Mouse (Mus musculus) layer of hippocampus, postnatal 10 days (tissue): ENCODE results near the gene Fermt2. TPM values are rescaled to one million over a fixed set of nuclear protein-coding genes. Genes with fewer than 3 reads are reported as not detected.

Source experiments
- DNase-seq, 2 experiments: peaks; one replicate each; pipeline ENCODE4 v3.0.0; 2021; ENCODE audit warnings: low spot score in 2 of 2
- long read RNA-seq: library from polyadenylated mRNA; stranded (forward); transcript quantifications from one replicate; pipeline ENCODE4 v2.0.0, GENCODE M21; 2023
- total RNA-seq, 2 experiments: library from RNA; stranded (reverse); gene quantifications; 2 replicates each; pipeline ENCODE4 v1.2.3; 2021

Gene Fermt2
- 100 to 1,000 TPM in 1 of 2 experiments, 10 to 100 TPM in 1; 90.8 to 117 TPM for total RNA-seq
- long read RNA-seq, transcript Fermt2-201 (15 exons, 3,293 nt), result major isoform, 33 of 64 reads
- long read RNA-seq, partial matches to known transcripts, result 15 of 64 reads
- long read RNA-seq, other reads (novel, unspliced or antisense), result 16 of 64 reads

DNA sequence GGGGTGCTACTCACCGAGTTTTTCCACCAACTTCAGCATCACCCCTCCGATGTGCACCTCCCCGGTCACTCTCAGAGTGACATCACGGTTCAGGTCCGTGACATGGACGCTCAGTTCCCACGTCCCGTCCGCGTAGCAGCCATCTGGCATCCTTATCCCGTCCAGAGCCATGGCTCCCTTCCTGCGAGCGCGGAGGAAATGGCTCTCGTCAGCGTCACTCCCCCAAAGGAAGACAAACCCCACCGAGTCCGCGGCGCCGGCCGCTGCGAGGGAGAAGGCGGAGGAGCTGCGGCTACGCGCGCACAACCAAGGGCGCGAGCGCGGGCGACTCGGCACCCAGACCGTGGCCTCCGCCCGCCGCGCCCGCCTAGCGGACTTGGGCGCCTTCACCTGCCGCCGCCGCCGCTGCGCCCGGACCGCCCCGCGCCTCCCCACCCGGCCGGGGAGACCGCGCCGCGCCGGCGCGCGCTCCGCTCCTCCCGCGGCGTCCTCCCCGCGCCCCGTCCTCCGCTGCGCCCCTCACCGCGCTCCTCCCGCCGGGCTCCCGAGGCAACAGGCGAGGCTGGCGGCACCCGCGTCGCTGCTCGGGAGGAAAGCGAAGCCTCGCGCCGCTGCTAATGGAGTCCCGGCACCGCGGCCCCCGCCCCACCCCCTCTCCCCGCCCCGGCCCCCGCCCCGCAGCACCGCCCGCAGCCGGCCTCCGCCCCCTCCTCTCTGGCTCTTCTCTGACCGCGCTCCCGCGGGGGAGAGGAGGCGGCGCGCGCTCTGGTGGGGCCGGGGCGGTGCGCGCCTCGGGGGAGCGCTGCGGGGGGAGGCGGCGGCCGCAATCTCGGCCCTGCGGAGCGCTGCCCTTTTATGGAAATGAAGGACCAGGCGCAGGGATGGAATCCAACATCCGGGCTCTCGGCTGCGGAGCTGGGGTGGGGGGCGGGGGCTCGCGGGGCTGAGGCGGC, at the start of gene Fermt2:
Gene Fermt2, minus strand, starts transcription at position 708 of the 953 bp plus-strand sequence.
- DNase-seq, result peak; percentile 77 to 86

DNA sequence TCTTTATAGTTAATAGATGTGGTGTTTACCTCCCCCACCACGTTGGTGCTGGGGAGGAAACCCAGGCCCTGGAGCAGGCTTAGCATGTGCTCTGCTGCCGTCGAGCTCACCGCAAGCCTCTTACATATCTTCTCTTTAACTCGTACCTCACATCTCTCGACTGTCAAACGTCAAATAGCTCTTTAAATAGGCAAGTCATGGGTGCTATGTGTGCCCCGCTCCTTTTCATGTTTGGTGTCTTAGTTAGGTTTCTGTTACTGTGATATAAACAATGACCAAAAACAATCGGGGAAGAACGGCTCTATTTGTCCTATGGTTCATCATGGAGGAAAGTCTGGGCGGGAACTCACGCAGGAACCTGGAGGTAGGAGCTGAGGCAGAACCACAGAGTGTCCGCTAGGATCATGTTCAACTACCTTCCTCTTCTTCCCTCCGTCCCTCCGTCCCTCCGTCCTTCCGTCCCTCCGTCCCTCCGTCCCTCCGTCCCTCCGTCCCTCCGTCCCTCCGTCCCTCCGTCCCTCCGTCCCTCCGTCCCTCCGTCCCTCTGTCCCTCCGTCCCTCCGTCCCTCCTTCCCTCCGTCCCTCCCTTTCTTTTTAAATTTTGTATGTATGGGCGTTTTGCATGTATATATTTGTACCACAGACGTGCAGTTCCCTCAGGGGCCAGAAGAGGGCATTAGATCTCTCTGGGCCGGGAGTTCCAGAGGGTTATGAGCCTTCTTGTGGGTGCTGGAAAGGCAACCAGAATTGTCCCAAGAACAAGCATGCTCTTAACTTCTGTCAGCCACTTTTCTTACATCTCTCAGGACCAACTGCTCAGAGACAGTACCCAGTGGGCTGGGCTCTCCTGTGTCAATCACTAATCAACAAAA, 36.4 kb upstream of the Fermt2 start:
- DNase-seq, result peak; percentile 72 to 80

DNA sequence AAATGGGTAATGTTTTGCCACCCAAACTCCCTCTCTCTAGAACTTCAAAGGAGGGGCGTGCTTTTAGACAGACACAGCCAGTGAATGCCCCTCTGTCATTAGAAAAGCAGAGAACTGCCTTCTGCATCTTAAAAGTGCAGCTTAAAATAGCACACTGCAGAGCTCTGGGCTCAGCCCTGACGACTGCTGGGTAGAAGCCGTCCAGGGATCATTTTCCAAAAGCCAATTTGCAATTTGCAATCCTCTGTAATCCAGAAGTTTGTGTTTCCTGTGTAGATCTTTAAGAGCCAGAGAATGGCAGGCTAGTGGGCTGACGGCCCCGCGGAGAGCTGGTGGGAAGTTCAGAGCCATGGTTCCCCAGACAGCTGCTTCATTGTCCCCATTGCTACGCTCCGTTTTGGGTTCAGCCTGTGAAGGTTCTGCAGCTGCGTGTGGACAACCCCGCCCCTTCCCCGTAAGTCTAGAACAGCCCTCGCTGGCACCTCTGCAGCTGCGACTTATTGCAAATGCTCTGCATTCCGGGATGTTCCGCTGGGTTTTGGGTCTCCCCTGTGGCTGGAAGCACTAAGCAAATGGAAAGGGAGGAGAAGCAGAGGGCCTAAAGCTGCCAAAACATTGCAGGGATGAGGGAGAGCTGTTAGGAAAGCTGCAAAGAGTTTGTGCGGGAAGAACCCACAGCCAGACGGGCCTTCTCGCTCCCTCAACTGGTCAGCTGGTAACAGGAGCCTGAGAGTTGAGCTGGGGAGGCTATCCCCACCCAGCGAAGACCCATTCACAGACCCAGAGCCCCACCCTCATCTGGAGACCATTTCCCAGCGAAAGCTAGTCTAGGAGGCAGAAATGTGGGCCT, 35.5 kb upstream of the Fermt2 start:
- peak; percentile 51 to 63 for DNase-seq

DNA sequence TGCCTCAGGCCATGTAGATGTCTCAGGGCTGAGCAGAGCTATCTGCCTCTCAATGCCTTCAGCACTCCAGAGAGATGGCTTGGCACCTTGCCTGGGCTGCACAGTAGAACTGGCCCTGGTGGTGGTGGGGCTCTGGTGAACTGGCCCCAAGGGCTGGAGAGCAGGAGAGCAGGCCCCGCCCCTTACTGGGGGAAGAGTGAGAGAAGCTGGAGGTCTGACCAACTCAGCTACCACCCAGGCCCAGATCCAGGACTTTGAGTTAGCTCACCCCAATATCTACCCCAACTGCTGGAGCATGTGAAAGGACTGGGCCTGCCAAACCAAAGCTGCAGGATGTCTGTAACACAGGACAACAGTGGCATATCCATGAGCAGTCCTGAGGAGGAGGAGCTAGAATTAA, 33.7 kb upstream of the Fermt2 start:
- peak; percentile 52 to 67 for DNase-seq

DNA sequence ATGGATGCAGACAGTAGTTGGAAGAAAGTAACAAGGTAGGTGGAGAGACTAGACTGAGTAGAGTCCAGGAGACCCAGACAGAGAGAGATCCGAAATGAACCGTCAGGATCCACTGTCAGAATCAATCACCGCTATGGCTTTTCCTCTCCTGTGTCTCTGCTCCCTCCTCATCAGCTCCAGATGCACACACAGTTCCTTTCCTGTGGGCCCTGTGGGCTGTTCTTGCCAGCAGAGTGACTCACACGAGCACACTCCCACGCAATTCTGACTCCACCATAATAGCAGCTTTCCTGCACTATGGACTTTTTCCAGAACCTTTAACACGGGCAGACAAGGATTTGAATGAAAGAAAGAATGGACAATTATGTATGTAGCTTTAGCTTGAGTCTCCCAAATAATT, 31.8 kb upstream of the Fermt2 start:
- no peak for DNase-seq

DNA sequence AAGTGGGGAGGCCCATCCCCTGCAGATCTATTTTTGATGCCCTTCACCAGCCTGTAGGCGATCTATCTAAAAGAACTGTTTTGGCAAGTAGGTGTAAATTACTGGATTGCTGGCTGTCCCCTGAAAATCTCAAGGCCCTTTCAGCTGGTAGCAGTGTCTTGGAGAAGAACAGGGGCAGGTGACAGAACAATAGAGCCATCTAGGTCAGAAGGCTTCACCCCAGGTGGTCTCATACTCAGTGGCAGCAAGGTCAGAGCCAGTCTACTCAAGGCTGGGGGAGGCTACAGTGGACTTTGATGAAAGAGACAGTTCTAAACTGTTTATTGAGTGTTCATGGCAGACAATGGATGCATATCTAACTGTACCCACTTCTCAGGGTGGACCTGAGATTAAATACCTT, 29.1 kb upstream of the Fermt2 start:
- DNase-seq, result no peak

DNA sequence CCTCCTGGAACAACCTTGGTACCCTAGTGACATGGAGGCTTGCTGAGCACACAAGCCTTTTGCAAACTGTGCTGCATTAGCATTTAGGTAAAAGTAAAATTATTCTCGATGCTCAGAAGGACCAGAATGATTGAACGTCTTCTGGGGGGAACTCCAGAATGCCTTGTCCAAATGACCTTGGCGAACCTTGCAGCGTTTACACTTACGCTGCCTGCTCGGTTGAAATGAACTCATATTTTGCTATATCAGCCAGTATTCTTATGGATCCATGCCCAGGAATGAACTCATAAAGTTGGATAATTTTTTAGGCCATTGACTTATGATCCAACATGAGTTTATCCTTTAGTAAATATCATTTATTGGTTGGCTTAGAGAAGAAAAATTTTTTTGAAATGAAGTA, 24.4 kb upstream of the Fermt2 start:
- DNase-seq, result no peak

DNA sequence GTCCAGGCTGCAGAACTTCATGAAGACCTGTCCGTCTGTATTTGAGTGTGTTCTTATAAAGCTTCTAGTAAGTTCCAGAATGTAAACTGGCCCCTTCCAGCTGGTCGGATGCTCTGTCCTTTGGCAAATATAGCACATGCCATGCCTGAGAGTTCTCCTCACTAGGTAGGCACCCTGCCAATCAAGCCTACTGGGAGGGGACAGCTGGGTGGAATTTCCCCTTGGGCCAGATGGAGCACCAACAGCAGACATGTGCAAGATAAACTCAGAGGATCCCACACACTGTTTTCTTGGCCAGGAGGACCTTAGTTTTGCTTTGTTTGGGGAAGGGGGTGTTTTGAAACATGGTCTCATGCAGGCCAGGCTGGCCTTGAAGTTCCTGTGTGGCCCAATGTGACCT, 23.9 kb upstream of the Fermt2 start:
- DNase-seq, result peak; percentile 54 to 62

DNA sequence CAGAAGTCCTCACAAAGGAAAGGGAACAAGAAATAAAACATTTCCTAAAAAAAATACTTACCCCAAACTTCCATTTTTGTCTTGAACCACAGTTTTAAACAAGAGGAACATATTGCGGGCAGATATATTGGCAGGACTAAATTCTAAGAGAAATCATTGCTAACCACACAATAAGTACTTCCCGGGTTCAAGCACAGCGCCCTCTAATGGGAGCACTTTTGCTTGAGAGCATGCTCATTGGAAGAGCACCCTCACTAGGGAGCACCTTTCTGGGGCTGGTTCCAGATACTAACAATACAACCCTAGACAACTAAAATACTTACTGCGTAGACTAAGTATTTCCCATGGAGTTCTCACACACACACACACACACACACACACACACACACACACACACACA, 22.5 kb upstream of the Fermt2 start:
- DNase-seq, result no peak

DNA sequence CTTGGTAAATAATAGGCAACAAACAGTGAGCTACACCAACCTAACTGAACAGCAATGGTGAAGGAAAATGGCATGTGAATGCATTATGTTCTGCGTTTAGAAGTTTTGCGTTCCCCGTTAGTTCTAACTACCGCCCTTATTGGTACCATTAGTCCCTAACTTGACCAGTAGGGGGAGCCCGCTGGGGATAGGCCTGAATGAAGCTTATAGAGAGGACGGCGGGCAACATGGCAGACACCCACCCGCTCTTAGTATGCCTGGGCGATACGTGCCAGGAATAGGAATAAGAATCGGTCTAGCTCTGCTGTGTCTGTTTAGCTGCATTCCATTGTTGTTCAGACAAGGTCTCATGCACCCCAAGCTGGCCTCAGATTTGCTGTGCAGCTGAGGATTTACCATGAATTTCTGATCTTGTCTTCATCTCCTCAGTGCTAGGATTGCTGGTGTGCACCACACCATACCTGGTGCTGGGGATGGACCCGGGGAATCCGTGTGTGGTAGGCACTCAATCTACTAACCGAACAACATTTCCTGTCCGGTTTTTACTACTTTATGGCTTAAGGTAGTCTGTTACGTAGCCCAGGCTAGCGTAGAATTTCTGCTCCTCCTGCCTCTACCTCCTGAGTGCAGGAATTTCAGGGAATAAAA, 21.3 kb upstream of the Fermt2 start:
- peak; percentile 40 to 53 for DNase-seq

DNA sequence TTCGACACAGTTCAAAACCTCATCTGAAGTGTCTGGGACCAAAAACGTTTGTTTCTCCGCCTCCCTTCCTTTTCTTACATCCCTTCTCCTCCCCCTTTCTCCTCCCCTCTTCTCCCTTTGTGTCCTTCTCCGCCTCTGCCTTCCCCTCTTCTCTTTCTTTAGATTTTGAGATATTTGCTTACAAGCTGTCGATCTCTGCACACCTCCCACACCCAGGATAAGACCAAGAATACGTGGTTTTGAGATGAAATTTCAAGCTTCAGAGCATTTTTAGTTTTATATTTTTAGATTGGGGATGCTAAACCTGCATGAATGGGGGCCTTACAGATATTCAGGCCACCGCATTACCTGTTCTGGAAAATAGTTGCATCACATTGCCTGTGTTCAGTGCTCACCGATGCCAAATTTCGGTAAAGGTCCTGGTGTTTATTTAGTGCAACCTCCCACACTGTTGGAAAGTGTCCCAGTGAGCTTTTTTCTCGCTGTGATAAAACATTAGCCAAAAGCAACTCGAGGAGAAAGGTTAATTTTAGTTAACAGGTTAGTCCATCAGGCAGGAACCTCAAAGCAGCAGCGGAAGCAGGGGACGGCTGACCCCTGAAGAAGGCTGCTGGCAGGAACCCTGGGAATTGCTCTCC, 20.2 kb upstream of the Fermt2 start:
- DNase-seq, result no peak

DNA sequence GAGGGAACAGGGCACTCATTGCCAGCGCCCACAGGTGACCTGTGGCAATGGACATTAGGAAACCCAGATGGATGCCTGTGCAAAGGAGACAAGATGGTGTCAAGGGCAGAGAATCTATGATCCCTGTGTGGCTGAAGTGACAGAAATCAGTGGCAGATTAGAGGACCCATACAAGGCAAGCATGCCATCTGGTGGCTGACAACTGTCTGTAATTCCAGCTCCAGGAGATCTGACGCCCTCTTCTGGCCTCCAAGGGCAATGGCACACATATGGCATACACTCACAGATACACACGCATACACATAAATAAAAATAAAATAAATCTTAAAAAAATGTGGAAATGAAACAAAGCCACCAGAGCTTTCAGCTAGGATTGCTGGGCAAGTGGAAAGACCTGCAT, 18.2 kb upstream of the Fermt2 start:
- no peak for DNase-seq

DNA sequence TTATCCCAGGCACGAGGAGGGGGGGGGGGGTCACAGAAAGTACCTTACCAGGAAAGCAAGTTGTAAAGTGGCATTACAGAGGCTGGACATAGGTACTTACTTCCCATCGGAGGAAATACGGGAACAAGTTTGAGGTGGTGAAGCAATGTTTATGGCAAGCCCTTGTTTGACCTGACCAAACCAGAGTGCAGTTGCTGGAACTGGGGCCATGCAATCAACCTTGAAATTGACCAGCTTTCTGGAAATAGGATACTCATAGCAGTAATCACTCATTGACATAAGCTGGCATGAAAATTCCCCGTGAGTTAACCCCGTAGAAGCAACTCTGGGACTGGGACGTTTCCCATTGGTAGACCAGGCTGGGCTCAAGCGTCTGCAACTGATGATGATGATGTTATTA, 15.0 kb upstream of the Fermt2 start:
- no peak for DNase-seq

DNA sequence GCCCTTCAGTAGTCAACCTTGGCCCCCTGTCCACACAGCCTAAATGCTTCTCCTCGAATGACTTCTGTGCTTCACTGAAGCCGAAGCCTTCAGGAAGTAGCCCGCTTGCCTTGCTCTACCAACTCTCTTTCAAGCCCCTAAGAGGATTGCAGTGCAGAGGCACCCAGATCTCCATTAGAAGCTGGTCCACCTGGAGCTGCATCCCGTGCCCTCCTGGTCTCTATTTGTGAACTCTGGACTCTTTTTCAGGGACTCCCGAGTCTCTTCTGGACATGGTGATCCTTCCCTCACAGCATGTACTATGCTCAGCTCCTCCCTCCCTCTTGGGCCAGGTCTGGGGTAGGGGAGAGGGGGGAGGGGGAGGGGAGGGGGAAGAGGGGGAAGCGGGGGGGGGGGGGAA, 14.1 kb upstream of the Fermt2 start:
- no peak for DNase-seq

DNA sequence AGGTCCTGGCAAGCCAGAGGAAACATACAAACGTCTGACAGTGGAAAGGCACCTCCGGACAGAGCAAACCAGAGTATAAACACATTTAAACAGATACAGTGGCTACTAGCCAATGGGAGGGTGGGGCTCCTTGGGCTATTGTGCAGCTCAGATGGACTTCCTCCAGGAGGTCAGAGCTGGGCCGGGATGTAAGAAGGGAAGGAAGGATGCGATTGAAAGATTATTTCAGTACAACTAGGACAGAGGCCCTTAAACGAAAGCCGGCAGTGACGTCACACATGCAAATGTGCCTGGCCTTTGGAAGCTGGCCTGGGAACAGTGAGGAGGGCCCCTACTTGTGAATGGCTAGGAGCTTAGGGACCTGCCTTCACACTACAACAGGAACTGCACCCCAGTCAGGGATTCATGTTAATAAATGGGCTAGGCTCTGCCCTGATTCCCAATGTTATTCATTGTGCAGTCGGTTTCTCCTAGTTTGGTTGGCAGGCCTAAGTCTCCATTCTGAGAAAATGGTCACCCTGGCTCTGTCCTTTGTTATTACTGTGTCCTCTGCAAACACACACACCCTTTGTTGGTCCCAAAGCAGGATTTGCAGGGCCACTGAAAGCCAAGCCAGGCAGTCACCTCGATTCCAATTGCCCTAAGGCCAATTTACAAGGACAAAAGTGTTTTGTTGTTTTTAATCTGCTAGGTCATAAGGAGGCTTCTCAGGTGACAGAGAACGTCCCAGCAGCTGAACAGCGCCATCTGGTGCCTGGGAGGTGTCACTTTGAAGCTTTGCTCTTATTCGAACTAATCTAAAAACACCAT, 9.9 kb upstream of the Fermt2 start:
- peak; percentile 76 to 79 for DNase-seq

DNA sequence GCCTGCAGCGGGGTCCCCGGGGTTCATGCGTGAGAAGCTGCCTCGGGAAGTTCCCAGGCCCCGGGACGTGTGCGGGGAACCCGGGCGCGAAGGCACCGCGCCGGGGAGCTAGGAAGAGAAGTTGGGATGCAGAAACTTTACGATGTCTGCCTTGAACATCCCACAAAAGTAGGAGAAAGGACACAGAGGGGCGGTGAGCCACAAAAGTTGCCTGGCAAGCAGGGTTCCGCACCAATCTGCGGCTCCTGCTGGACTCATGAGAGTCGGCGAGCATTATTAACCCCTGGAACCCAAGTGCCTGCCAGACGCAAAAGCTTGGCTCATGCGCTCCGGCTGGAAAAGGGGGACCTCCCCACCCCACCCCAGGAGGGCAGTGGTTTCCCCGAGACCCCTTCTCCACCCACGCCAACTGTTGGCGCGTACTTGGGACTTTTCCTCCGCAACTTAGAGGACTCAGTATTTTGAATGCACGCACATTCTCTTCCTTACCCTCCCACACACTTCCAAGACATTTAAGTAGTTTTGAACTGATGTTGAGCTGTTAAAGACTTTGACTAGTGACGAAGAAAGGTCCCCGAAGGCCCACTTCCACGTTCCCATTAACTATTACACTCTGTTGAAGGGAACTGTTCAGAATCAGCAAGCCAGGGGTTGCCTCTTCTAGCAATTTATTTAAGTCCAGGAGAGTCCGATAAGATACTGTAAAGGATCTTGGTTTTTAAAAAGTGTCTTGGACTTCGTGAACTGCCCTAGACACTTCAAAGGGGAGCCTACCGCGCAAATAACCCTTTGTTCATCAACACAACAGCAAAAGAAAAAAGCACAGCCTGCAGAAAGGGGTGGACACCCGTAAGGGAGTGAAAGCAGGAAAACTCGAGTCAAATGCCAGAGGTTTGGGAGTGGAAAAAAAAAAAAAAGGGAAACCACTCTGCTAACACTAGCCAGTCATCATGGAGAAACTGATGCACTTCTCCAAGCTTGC, 737 bp upstream of the Fermt2 start:
- DNase-seq, result no peak

DNA sequence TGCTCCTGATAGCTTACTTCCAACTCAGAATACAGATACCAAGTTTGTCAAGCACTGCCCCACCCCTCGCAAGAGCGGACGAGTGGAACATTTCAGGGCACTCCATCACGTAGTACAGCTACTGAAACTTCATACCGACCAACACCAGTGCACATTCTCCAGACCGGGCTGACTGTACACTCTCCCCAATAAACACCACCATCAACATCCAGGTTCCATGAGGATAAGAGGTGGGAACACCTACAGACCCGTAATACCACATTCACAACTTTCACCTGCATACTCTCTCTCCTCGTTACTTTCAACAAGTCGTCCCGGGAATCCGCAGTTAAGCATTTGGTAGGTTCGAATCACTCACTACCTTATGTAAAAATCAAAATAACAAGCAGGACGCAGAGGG, 1.1 kb downstream of the Fermt2 start:
- no peak for DNase-seq

DNA sequence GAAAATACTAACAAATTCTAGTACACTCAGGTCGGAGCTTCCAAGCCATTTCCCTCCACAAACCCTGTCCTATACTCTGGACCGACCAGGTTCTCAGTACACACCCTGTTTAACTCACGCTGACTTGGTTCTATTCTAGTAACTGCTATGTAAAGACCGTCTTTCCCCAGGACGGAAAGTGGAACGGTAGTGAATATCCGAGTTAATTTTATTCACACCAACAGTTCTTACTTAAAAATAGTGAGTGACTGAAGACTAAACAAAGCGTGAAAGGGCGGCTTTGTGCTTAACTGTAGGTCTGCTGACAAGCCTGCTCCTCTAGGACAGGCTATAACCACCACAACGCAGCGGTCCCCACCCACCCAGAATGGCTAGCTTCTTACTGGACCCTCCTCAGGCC, 14.1 kb downstream of the Fermt2 start:
- DNase-seq, result no peak
